Mouse (Mus musculus): ENCODE measurements around the gene Rspo3.

Rspo3 gene

DNA sequence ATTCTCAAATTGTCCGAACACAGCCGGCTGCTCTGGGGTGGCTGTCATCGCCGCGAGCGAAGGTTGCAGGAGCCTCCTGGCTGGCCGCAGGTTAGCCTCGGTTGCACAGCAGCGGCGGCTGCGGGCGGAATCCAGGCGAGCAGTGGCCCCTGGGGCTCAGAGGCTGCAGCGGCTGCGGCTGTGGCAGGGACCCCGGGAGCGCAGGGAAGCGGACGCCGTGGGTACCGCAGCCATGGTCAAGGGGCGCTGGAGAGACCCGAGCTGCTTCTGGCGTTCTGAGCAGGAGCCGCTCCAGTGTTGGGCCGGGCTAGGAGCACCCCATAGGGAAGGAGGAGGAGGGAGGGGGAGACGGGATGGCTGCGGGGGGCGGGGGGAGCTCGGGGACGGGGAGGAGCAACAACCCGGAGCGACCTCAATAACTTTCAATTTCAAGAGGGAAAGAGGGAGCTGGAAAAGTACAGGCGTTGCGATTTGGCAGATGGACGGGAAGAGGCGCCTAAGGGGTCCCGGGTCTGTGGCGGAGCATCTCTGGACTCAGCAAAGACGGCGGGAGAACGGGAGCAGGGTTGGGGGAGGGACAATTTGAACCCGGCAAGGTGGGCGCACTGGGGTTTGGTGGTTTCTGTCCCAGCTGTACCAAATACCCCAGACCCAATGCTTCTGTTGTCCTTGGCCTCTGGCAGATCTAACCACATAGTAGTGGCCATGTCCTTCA lies at the start of gene Rspo3:
Gene Rspo3 (minus strand): TSS at position 322 of the 715 bp plus-strand sequence.
- peak; percentile 47 for DNase-seq

DNA sequence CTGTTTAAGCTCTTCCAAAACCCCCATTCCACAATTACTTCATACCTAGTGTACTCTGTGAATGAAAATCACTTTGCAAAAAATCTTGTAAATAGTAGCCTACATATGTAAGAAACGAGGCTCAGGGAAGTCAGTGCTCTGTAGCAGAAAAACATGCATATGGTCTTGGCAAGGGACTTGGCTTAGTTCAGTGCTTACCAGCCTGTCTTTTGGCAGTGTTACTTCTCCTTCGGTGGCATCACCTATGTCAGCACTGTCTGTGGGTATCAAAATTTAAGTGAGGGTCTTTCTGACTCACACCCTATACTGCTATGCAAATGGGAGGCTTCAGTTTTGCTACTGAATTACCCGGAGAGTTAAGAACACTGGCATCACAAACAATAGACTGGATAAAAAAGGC lies 46.3 kb upstream of the Rspo3 start:
- DNase-seq, result no peak

DNA sequence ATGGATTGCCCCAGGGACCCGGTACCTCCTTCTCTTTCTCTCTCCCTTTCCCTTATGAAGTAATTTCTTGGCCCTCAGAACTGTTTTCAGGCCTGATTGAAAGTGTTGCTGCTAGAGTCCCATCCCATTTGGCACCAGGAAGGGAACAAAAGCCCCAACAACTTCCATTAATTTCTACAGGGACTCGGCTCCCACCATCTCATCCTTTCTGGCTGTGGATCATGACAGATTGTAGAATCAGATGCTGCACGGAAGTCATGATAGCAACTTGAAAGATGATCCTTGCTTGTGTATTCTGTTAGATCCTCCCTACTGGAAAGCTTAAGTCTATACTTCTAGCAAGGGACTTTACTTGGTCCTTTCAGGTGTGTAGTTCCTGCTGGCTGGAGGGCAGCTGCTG lies 45.8 kb upstream of the Rspo3 start:
- no peak for DNase-seq

DNA sequence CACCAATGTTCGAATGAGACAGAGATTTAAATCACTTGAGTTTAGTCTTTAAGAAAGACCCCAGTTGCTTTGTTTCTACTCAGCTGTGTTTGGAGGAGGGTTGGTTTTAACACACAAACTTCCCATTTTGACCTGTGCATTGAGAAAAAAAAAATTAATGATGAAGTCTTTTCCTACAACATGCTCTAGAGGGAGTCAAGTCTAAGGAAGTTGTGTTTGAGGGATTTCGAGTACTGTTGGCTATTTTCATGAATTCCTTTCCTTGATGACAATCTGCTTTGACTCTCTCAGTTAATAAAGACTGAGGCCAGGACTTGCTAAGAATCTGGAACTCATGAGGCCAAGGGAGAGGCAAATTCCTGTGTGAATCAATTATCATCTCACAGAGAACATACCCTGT lies 20.3 kb upstream of the Rspo3 start:
- no peak for DNase-seq

DNA sequence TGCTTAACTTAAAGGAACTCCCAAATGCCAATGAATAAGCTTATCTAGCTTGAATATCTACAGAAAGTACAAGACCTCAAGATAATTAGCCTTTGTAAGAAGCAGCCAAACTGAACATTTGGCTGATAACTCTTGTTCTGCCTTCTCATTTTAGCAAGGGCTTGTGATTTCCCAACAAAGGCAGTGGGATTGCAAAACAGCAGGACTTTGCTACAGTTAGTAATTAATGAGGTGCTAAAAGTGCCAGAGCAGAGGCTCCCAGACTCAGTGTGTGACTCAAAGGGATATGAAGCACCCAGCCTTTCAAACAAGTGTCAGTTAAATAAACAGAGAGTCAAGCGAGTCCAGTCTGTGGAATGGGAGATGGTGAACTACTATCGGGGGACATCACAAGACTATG lies 18.7 kb upstream of the Rspo3 start:
- DNase-seq, result no peak

DNA sequence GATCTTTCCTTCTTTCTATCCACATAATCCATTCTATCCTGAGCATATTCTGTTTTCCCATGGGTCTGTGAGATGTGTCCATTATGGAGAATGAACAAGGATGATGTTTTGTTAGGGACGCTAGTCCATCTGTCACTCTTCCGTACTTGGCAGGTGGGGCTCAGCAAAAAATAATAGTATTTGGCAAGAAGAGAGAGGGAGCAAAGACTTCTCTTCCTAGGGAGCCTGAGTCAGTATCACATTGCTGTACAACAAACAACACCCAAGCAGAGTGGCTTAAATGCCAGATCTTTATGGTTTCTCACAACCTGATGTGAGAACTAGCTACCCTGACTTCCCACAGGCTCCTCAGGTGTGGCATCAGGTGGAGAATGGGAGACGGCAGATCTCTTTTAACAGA lies 7.3 kb upstream of the Rspo3 start:
- no peak for DNase-seq

DNA sequence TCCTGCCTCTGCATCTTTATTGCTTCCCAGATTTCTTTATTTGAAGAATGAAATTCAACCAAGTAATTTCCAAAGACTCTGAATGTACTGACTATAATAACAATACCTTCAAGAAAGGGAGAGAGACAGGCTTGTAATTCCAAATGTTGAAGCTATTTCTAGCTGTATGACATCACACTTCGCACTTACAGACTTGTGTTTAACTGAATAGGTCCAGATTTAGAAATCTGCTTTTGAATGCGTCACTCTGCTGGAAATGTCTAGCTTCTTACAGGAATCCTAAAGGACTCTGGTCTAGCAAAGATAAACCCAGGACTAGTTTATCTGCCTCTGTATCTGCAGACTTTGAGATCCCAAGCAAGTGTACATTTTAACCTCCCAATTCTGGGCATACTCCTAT lies 3.8 kb upstream of the Rspo3 start:
- DNase-seq, result no peak

DNA sequence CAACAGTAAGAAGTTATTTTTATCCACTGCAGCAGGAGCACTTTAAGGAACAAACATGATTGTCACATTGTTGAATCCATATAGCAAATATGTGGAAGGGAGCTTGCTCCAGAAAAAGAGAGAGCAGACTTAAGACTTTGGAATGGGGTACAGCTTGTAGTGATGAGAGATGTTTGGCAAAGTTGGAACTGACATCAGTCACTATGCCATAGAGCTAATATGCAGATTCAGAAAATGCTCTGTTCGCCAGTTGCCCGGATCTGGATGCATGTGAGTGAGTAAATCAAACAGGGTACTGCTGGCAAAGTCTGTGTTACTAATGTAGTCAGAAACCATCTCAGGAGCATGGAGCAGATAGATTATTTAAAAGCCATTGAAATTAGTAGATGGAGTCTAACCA lies 3.1 kb upstream of the Rspo3 start:
- DNase-seq, result no peak

DNA sequence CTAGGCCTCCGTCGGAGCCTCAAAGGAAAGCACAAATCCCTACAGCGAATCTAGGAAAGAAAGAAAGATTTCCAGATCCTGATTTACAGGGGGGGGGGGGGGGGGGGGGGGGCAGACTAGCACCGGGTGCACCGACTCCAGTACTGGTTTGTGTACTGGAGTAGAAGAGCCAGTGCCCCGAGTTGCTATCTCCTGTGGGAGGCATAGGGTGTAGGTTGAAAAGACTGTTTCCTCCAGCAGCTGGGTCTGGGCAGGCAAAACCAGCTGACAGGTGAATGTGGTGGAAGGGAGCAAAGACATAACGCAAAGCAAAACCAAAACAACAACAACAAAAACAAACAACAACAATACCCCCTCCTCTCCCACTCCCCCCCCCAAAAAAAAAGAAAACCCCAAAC lies 838 bp downstream of the Rspo3 start:
- DNase-seq, result no peak

DNA sequence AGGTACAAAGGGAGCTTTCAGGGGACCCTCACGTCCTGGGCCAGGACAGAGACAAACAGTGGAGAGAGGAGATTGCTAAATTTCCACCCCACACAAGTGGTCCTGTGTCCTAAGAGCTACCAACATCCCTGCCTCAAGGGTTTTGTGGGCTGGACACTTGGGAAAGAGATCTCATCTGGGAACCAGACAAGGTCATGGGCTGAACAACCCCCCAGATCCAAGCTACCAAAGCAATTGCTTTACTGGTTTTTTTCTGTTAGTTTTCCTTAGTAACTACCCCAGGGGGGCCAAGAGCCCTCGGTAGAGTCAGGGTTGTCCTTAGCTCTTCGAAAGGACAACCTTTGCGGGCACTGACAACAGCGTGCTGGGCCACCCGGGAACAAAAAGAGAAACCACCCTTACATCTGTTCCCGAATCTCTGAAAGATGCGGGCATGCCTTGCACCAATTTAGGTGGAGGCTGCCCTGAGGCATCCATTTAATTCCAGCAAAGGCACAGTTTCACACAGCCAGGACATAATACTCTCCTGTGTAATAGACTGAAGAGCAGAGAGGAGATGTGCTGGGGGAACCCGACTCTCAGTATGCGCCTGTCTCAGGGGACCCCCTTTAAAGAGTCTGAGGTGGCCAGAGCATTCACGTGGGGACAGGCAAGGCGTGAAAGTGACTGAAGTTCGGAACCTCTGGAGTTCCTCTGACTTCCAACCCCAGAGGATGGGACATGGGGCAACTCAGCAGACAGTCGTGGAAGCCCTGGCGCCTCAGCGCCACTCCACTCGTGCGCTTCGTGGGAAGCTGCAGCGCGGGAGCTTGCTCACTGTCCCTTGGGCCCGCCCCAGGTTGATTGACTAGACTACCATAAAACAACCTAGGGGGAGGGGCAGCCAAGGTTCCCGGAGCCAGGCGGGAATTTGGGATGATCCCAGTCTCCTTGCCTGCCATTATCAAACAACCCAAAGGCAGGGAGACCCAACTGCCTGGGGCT lies 1.5 kb downstream of the Rspo3 start:
- DNase-seq, result peak; percentile 8

DNA sequence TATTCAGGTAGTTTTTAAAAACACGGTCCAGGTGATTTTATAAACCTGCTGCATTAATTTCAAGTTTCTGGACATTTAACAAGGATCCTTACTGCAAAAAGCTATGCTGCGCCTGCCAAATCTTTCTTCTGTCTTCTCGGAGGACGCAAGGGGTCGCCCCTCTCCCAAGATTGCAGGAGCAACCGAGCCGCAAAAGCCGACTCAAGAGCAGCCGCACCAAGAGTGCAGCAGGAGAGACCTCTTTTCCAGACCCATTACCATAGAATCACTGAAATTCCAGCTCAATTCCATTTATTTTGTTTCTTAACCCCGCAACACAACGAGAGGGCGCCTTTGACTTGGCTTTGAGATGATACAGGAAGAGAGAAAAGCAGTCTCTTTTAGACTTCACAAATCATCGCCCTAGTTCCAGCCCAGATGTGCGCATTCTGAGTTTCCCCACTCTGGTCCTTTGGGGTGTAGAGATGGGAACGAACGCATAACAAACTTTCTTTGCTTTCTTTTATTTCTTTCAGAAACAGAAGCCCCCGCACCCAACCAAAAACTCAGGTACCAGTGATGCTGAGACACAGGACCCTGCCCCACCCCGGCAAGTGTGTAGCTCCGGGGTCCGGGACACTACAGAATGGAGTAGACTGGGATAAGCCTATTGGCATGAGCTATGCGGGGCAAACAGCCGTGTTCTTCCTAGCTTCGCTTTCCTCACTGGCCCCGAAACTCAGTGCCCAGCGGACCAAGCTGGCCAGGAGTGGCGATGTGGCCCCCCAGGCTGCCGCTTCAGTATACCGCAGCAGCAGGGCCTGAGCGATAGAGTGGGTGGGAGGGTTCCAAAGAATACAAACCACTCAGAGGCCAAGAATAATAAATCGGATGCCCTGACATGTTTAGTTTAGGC lies 2.6 kb downstream of the Rspo3 start:
- peak; percentile 82 for DNase-seq

DNA sequence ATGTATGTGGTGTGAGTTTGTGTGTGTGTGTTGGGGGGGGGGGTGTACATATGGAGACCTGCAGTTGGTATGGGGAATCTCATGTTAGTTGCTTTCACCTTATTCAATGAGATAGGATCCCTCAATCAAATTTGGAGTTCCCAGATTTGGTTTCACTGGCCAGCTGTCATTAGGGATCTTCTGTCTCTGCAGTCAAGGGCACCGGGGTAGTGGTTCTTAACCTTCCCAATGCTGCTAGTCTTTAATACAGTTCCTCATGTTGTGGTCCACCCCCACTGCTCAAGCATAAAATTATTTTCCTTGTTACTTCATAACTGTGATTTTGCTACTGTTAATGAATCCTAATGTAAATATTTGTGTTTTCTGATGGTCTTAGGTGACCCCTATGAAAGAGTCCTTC lies 22.1 kb downstream of the Rspo3 start:
- DNase-seq, result no peak

DNA sequence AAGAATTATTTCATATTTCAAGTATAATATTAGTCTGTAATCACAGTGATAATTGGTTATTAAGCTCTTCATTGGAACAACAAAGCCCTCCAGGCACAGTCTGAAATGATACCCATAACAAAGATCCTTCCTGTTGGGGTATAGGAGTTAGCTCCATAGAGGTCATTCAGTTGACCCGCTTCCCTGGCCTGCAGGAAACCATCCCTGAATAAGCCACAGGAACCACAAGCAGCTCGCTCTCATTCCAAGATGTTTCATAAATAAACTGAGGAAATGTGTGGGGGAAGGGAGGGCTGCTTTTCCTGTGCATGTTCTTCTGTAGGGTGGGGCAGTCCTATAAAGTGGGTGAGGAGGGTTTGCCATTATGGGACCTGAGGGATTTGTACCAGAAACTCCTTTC lies 27.5 kb downstream of the Rspo3 start:
- peak; percentile 11 for DNase-seq

DNA sequence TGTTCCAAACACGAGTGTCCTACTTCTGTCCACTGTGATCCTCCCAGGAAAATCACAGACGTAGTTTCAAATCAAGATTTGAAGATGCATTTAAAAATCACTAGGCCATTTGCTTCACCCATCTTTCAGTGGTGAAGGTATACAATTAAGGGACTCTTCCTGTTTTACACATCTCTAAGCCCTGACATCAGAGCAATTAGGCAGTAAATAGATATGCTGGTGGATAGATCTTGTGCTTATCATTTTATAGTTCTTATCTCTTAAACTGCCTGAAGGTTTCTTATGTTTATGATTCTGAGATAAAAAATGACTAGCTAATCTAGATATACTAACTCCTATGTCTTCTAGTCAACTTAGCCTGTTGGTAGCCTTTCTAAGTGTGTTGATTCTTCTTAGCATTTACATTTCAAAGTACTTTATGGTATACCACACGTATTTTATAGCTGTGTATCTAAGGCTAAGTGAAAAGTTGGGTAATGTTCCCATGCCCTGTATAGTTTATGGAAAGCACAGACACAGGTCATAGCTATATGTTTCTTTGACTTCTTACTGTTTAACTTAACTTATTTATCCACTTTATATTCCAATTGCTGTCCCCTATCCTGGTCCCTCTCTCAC lies 38.4 kb downstream of the Rspo3 start:
- DNase-seq, result no peak

DNA sequence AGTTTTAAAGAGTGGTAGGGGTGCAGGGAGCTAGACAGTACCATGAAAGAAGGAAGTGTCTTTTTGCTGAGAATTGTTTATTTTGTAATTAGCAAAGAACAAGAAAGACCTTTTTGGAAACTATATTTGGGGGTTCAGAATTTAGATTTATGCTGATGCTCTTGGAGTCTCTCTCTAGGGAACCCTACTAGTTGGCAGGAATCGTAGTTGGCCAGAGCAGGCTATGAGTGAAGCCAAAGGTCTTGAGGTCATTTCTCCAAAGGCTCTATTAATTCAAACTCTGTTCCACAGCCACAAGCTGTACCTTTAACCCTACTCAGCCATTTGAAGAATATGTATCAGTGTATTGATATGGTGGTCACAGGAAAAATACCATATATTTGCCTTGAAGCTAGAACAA lies 41.7 kb downstream of the Rspo3 start:
- DNase-seq, result peak; percentile 8

DNA sequence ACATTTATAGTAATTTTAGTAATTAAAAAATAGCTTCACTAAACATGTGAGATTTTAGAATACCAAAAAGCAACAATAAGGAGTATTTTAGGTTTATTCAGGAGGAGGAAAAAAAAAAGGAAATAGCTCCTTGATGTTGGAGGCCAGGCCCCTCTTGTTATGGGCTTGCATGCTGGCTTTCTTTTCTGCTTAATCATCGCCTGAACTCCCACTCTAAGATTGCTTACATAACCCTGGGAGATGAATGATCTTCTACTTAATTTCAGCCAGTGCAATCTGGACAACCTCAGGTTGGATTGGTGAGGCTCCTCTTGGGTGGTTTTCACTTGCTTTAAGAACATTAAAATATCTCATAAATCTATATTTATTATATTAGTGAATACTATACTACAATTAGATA lies 54.7 kb downstream of the Rspo3 start:
- no peak for DNase-seq

DNA sequence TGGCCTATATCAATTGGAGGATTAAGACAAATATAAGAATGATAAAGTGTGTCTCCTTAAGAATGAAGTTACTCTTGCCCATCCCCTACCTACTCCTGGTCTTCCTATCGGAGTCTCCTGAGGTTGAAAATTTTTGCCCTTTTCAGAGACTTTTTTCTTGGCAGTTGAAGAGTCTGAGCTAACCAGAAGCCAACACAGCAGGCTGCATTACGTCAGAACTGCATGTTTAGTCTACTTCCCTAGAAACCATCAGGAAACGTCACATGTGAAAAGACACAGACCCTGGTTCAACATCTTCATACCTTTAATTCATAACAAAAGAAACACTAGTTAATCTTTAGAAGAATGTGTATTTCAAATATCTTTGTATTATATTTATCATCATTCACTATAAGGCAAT lies 56.3 kb downstream of the Rspo3 start:
- no peak for DNase-seq

DNA sequence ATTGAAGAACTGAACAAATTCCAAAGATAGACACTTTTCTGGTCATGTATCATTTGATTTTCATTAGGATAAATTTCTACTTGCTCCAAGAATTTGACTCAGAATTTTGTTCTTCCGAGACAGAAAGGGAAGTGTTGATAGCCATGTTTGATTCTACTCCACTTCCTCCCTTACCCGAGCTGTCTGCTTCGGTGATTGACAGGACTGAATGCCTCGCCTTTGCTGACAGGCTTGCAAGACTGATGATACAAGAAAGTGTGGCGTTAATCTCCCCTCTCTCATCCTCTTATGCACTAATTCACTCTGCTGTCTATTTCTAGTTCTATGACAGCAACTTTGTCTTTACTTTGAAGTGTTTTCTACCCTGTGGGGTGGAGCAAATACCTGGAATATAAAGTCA lies 65.2 kb downstream of the Rspo3 start:
- DNase-seq, result no peak

DNA sequence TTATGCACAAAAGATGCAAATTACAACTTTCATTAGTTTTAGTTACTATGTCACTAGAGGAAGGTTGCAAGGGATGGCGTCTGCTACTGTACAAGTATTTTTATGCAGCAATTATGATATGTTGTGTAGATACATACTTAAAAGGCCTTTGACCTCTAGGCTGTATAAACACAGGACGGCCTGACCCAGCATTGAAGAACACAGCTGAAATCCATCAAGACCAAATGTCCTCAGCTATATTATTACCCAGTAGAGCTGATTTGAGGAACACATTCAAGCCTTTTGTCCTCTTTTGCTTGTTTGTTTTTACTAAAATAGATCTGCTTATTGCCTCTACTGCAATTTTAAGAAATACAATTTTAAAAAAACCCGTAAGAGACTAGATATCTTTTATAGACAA lies 75.6 kb downstream of the Rspo3 start:
- DNase-seq, result no peak

DNA sequence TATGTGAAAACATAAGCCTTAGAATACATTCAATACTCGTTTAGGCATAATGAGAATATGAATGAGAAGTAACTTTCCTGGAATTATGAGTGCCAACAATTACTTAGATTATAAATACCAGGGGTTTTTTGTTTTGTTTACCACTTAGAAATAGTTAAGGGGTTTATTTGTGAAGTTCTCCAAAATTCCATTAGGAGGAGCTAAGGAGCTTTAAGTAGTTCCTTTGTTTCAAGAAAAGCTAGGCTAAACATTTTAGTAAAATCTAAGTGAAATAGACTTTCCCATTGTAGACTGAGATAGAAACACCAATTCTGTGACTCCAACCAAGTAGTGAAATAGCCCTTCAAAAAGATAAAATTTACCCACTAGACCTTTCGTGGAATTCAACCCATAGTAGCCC lies 76.0 kb downstream of the Rspo3 start:
- no peak for DNase-seq

DNA sequence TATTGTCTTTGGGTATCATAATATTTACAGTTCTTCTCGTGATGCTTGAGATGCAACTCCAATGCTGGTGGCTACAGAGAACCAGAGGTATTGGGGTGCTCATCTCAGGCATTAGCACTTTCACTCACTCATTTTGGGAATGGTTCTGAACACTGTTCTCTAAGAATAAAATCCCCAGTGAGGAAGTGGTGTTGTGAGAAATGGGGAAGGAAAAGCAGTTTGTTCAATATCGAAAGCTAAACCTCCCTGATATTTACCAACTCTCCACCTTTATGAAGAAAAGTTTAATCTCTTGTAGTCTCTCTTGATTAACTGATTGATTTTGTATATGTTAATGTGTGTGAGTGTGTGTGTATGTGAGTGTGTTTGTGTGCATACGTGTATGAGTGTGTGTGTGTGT lies 90.6 kb downstream of the Rspo3 start:
- DNase-seq, result no peak

DNA sequence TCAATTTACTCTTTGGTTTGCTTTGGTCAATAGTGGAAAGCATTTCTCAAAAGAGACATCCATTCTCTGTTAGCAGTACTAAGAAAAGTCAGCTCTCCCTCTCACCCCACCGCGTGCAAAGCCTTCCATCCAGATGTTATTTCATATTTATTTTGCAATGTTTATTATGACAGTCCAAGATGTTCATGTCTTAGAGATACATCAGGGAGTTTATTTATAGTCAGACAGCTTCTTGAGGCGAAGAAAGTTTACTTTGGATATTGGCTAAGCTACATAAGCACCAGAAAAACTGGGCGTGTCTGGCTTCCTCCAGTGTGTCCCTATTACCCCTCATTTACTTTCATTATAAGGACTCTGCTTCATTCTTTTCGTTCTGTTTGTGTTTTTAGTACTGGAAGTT lies 94.4 kb downstream of the Rspo3 start:
- DNase-seq, result no peak
